Mouse (Mus musculus) testis, adult 2 months (tissue): ENCODE measurements at regions not wholly inside any gene's neighbourhood (a gene's known extent, or its start where the extent isn't known, plus 50 kb on each side); places are given as distances from the start of the nearest gene placed in this dataset.

Experiments used
- CTCF ChIP-seq: fragments of 200-500 bp; IDR thresholded peaks from 2 replicates; pipeline ENCODE4 v1.5.1; 2012; ENCODE audit warnings: low read depth, mild to moderate bottlenecking, inconsistent platforms, low read length, moderate library complexity; ENCODE audit not compliant: control insufficient read depth, insufficient read depth, insufficient replicate concordance
- POLR2A ChIP-seq: fragments of 200-500 bp; IDR thresholded peaks from 2 replicates; pipeline ENCODE4 v1.6.1; 2012; ENCODE audit warnings: low read depth, mild to moderate bottlenecking, inconsistent platforms, low read length, moderate library complexity; ENCODE audit not compliant: control insufficient read depth

GRCm38 (mm10) chr8:92164496-92164895 is 192.9 kb upstream of the Irx5 start:
- TF ChIP-seq CTCF (no peak), POLR2A (no peak)
